Mouse (Mus musculus) cerebellum, adult 9-10 months (tissue): ENCODE measurements at regions not wholly inside any gene's neighbourhood (a gene's known extent, or its start where the extent isn't known, plus 50 kb on each side); places are given as distances from the start of the nearest gene placed in this dataset.

Experiments
- DNase-seq: peaks from one replicate; pipeline ENCODE4 v3.0.0; 2022

GRCm38 (mm10) chr15:36945309-36945708 lies 62.3 kb downstream of the Zfp706 start:
- DNase-seq = no peak

- DNase-seq = no peak
These were observed 62.9 kb downstream of the Zfp706 start for GRCm38 (mm10) chr15:36944556-36945171.

GRCm38 (mm10) chr15:36943492-36944112 lies 64.0 kb downstream of the Zfp706 start:
- no peak for DNase-seq

- DNase-seq = peak; percentile 84
These were observed 65.3 kb downstream of the Zfp706 start for GRCm38 (mm10) chr15:36942261-36942660.

GRCm38 (mm10) chr15:36941741-36942140 lies 65.8 kb downstream of the Zfp706 start:
- DNase-seq = no peak

GRCm38 (mm10) chr15:36939608-36940007 lies 68.0 kb downstream of the Zfp706 start:
- DNase-seq = peak; percentile 71

- DNase-seq = no peak
These were observed 68.4 kb downstream of the Zfp706 start for GRCm38 (mm10) chr15:36939153-36939552.

- DNase-seq = peak; percentile 97
These were observed 68.9 kb downstream of the Zfp706 start for GRCm38 (mm10) chr15:36938511-36939150.

- no peak for DNase-seq
These were observed 69.6 kb downstream of the Zfp706 start for GRCm38 (mm10) chr15:36937757-36938498.

- DNase-seq = peak; percentile 51
These were observed 70.4 kb downstream of the Zfp706 start for GRCm38 (mm10) chr15:36937067-36937657.

- no peak for DNase-seq
These were observed 72.8 kb downstream of the Zfp706 start for GRCm38 (mm10) chr15:36934801-36935200.

GRCm38 (mm10) chr15:36933581-36933991 lies 74.0 kb downstream of the Zfp706 start:
- no peak for DNase-seq

GRCm38 (mm10) chr15:36931460-36931859 lies 76.1 kb downstream of the Zfp706 start:
- DNase-seq = no peak

GRCm38 (mm10) chr15:36930433-36930832 lies 77.1 kb downstream of the Zfp706 start:
- DNase-seq = no peak

GRCm38 (mm10) chr15:36929786-36930185 lies 77.8 kb downstream of the Zfp706 start:
- DNase-seq = no peak

- no peak for DNase-seq
These were observed 78.5 kb downstream of the Zfp706 start for GRCm38 (mm10) chr15:36929088-36929487.

- no peak for DNase-seq
These were observed 78.9 kb downstream of the Zfp706 start for GRCm38 (mm10) chr15:36928678-36929077.

GRCm38 (mm10) chr15:36927436-36927835 lies 80.1 kb downstream of the Zfp706 start:
- DNase-seq = no peak

GRCm38 (mm10) chr15:36924171-36924570 lies 83.4 kb downstream of the Zfp706 start:
- DNase-seq = peak; percentile 76

GRCm38 (mm10) chr15:36921384-36921783 lies 86.2 kb downstream of the Zfp706 start:
- no peak for DNase-seq

- no peak for DNase-seq
These were observed 86.7 kb downstream of the Zfp706 start for GRCm38 (mm10) chr15:36920886-36921285.

GRCm38 (mm10) chr15:36919704-36920103 lies 87.9 kb downstream of the Zfp706 start:
- no peak for DNase-seq

- no peak for DNase-seq
These were observed 88.4 kb downstream of the Zfp706 start for GRCm38 (mm10) chr15:36919209-36919608.
